Mouse (Mus musculus): ENCODE data around the gene Mdm2. TPM values are rescaled to one million over a fixed set of nuclear protein-coding genes. Genes with fewer than 3 reads are reported as not detected.
"Not testable (repeated sequence)": the region's sequence is repeated elsewhere in the genome, so short reads cannot be mapped to it uniquely, and the experiment has no call there.

The Mdm2 gene
- 51.2 and 51.7 TPM in 2 replicates for polyA plus RNA-seq (2015; fragmentation: Nextera tagmentation; extraction: Ambion mirVana)

DNA sequence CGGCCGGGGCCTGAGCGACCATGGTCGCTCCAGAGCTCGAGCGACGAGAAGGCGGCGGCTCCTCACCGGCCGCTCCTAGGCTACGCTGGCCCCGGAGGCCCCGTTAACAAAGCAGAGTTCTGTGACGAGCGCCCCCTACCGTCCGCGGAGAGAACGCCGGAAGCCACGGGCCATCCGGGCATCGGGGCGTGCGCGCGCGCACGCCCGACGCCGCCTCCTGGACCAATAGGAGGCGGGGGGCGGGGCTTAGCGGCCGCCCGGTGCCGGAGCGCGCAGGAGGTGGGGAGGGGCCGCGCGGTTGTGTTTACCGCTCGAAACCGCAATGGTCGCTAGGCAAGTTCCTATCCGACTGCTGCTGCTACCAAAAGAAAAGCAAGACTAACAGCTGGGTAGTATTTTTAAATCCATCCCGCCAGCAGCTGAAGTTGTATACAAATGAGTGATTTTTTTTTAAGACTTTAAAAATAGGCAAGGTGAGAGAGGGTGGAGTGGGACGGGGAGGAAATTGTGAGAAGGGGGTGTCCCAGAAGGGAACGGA is at the start of gene Mdm2:
Gene Mdm2, minus strand, starts transcription at position 155 of the 538 bp plus-strand sequence.
- H3K4me2 ChIP-seq (ENCODE audit: low read depth, low read length) = peak within 1 kb of the TSS; percentile 74
- peaks cover 15% of the 10 kb centered on the region; the same call in 1 of the 2 replicates for H3K36me3 ChIP-seq (ENCODE audit: control insufficient read depth, insufficient read depth, low read length)
- H3K4me3 ChIP-seq (ENCODE audit: low read length) = peak within 1 kb of the TSS; percentile 99
- WGBS = under 1% methylated on average over 51 of the region's 52 CpGs
- peak within 1 kb of the TSS; percentile 100 for H3K9ac ChIP-seq (ENCODE audit: low read length)
- ATAC-seq (ENCODE audit: low read depth) = peak; percentile 89
- peak within 1 kb of the TSS; percentile 98 for H3K27ac ChIP-seq (ENCODE audit: low read length)
- H3K27me3 ChIP-seq (ENCODE audit: control insufficient read depth, insufficient read depth, low read depth, low read length) = no peaks in the 10 kb centered on the region
- H3K4me1 ChIP-seq (replicated peaks; ENCODE audit: control insufficient read depth, insufficient read depth, low read length) = peaks cover 16% of the 10 kb centered on the region
- H3K9me3 ChIP-seq (ENCODE audit: control insufficient read depth, low read length) = no peaks in the 10 kb centered on the region

DNA sequence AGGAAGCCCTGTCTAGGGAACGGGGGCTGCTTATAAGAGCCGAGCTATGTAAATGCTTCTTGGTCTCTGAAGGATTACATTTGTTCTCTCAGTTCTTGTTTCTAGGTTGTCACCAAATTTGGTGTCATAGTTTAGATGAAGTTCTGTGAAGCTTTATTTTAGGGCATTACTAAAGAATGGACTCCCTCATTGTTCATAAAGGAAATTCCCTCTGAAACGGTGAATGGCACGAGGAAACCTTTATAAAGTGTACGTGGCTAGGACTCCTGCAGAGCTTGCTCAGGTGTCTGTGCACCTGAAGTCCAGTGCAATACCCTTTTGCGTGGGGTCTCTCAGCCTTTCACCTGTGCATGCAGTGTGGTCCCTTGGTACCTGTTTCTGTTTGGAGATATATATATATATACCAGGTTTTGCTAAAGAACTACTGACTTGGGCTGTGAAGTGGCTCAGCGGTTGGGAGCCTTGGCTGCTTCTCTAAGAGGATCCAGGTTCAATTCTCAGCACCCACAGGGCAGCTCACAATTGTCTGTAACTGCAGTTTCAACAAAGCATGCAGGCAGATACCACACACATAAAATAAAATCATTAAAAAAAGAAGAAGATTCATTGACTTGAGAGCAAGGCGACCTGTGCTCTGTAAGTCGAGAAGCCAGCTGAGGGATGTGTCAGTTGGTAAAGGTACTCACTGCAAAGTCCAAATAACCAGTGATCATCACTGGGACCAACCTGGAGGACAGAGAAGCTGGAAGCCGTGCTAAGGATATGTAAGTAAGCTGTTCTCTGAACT is 49.5 kb upstream of the Mdm2 start:
- Histone ChIP-seq H3K9ac (ENCODE audit: low read length) (no peak overlapping the region), H3K27me3 (ENCODE audit: control insufficient read depth, insufficient read depth, low read depth, low read length) (no peaks in the 10 kb centered on the region), H3K4me1 (replicated peaks; ENCODE audit: control insufficient read depth, insufficient read depth, low read length) (no peaks in the 10 kb centered on the region), H3K4me3 (ENCODE audit: low read length) (no peak overlapping the region), H3K4me2 (ENCODE audit: low read depth, low read length) (no peak overlapping the region), H3K9me3 (ENCODE audit: control insufficient read depth, low read length) (no peaks in the 10 kb centered on the region), H3K36me3 (ENCODE audit: control insufficient read depth, insufficient read depth, low read length) (peaks cover 70% of the 10 kb centered on the region), H3K27ac (ENCODE audit: low read length) (no peak overlapping the region)
- no peak for ATAC-seq (ENCODE audit: low read depth)
- 92% methylated on average over 10 of the region's 10 CpGs for WGBS

DNA sequence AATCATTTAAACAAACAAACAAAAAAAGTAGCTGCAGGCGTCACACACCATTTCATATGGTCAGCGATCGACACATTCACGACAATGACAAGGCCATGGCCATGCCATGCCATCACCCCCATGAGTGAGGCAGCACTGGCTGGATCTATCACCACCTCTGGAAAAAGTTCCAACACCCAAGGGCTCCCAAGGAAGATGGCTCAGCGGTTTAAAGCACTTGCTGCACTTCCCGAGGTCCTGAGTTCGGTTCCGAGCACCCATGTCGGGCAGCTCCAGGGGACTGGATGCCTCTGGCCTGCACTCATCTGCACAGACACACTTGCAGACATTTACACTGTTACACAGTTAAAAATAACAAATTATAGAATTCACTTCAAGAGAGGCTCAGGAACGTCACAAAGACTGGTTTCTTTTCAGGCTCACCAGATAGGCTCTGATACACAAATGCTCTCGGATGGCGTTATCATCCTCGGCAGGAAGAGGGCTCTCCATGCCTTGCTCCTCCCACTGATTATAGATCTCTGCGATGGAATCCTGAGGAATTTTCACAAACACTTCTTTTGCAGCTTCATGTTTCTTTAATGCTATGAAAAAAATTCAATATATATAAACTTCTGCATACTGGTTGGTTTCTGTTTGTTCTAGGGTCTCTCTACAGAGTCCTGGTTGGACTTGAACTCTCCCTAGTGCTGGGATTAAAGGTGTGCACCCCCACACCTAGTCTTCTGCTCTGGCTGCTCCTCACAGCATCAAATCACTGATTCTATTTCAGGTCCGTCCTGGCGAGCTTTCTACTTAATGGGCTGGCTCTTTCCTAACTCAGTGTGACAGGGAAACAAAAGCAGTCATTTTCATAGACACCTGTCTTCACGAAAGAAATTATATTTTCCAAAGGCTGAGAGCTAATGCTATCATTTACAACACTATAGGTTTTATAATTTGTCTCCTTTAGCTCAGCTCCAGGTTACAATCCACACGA is 48.5 kb upstream of the Mdm2 start:
- Histone ChIP-seq H3K27me3 (ENCODE audit: control insufficient read depth, insufficient read depth, low read depth, low read length) (no peaks in the 10 kb centered on the region), H3K4me2 (ENCODE audit: low read depth, low read length) (no peak overlapping the region), H3K9me3 (ENCODE audit: control insufficient read depth, low read length) (no peaks in the 10 kb centered on the region), H3K4me3 (ENCODE audit: low read length) (no peak overlapping the region), H3K4me1 (replicated peaks; ENCODE audit: control insufficient read depth, insufficient read depth, low read length) (no peaks in the 10 kb centered on the region), H3K36me3 (ENCODE audit: control insufficient read depth, insufficient read depth, low read length) (peaks cover 68% of the 10 kb centered on the region), H3K27ac (ENCODE audit: low read length) (no peak overlapping the region), H3K9ac (ENCODE audit: low read length) (no peak overlapping the region)
- WGBS = 84% methylated on average over 18 of the region's 18 CpGs
- no peak for ATAC-seq (ENCODE audit: low read depth)

DNA sequence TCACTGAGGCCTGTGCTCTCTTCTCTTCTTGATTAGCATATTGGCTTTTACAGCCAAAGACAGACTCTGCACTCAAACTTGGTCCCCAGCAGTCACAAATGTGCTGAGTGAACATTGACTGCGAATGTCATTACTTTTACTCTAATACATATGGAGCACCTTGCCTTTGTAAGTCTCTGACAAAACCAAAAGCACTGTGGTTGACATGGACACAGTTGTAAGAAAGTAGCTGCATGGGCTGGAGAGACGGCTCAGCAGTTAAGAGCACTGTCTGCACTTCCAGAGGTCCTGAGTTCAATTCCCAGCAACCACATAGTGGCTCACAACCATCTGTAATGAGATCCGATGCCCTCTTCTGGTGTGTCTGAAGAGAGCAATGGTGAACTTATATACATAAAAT is 47.8 kb upstream of the Mdm2 start:
- H3K4me1 ChIP-seq (replicated peaks; ENCODE audit: control insufficient read depth, insufficient read depth, low read length) = not testable (repeated sequence)

DNA sequence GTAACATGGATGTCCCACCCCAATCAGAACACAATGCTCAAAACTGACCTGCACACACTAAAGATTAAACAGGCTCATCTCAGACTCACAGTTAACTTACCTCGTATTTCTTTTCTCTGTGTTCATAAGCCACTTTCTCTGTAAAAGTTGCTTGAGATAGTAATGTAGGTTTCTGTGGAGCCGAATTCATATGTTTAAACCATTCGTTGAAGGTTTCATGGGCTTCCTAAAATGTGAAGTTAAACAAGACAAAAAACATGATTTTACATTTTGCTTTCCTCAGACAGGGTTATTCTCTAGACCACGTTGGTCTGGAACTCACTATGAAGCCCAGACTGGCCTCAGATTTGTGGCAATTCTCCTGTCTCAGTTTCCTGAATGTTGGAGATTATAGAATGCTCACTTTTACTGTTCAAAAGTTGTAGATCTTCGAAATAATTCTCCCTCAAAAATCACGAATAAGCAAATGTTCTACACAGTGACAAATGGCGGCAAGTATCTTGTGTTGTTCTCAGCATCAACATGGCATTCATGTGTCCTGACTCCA is 47.3 kb upstream of the Mdm2 start:
- no peaks in the 10 kb centered on the region for H3K27me3 ChIP-seq (ENCODE audit: control insufficient read depth, insufficient read depth, low read depth, low read length)
- no peak for ATAC-seq (ENCODE audit: low read depth)
- H3K9ac ChIP-seq (ENCODE audit: low read length) = no peak overlapping the region
- no peak overlapping the region for H3K27ac ChIP-seq (ENCODE audit: low read length)
- 93% methylated on average over 7 of the region's 7 CpGs for WGBS
- no peaks in the 10 kb centered on the region for H3K4me1 ChIP-seq (replicated peaks; ENCODE audit: control insufficient read depth, insufficient read depth, low read length)
- no peak overlapping the region for H3K4me2 ChIP-seq (ENCODE audit: low read depth, low read length)
- no peak overlapping the region for H3K4me3 ChIP-seq (ENCODE audit: low read length)
- peaks cover 65% of the 10 kb centered on the region for H3K36me3 ChIP-seq (ENCODE audit: control insufficient read depth, insufficient read depth, low read length)
- no peaks in the 10 kb centered on the region for H3K9me3 ChIP-seq (ENCODE audit: control insufficient read depth, low read length)

More for the DNA sequence above, 47.8 kb upstream of the Mdm2 start:
- not testable (repeated sequence) for ATAC-seq (ENCODE audit: low read depth); H3K9me3 ChIP-seq (ENCODE audit: control insufficient read depth, low read length); H3K4me3 ChIP-seq (ENCODE audit: low read length); H3K27ac ChIP-seq (ENCODE audit: low read length); H3K9ac ChIP-seq (ENCODE audit: low read length); H3K27me3 ChIP-seq (ENCODE audit: control insufficient read depth, insufficient read depth, low read depth, low read length); H3K4me2 ChIP-seq (ENCODE audit: low read depth, low read length)
- H3K36me3 ChIP-seq (ENCODE audit: control insufficient read depth, insufficient read depth, low read length) = peaks cover 66% of the 10 kb centered on the region
- 98% methylated on average over 3 of the region's 3 CpGs for WGBS

DNA sequence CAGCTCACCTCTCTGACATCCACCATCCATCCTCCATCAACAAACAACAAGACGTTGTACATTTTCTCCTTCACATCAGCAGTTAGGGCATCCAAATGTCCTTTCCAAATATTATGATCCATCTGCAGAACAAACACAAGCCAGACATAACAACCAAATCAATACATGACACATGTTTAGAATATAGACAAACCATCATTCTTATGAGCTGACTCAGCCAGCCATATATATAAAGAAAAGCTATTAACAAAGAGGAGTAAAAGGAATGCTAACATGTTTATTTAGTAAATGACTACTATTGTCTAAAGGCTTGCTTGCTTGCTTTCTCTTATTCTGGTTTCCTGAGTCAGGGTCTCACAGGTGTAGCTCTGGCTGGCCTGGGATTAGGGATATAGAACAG is 46.7 kb upstream of the Mdm2 start:
- ATAC-seq (ENCODE audit: low read depth) = no peak
- no peak overlapping the region for H3K4me3 ChIP-seq (ENCODE audit: low read length)
- WGBS = 74% methylated on average over 1 of the region's 1 CpGs
- peaks cover 63% of the 10 kb centered on the region for H3K36me3 ChIP-seq (ENCODE audit: control insufficient read depth, insufficient read depth, low read length)
- no peak overlapping the region for H3K4me2 ChIP-seq (ENCODE audit: low read depth, low read length)
- H3K27ac ChIP-seq (ENCODE audit: low read length) = no peak overlapping the region
- H3K4me1 ChIP-seq (replicated peaks; ENCODE audit: control insufficient read depth, insufficient read depth, low read length) = no peaks in the 10 kb centered on the region
- no peaks in the 10 kb centered on the region for H3K9me3 ChIP-seq (ENCODE audit: control insufficient read depth, low read length)
- no peak overlapping the region for H3K9ac ChIP-seq (ENCODE audit: low read length)
- no peaks in the 10 kb centered on the region for H3K27me3 ChIP-seq (ENCODE audit: control insufficient read depth, insufficient read depth, low read depth, low read length)

DNA sequence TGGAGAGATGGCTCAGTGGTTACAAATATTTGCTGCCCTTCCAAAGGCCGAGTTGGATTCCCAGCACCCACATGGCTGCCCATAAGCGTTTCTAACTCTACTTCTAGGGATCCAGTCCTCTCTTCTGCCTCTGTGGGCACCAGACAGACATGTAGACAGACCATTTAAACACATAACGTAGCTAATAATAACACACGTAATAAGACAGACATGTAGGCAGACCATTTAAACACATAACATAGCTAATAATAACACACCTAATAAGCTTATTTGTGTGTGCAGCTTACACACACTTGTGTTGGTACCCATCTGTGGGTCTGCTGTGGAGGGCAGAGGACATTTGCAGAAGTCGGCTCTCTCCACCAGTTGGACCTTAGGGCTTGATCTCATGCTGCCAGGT is 46.2 kb upstream of the Mdm2 start:
- WGBS = 91% methylated on average over 5 of the region's 5 CpGs
- no peak overlapping the region for H3K27ac ChIP-seq (ENCODE audit: low read length)
- no peak overlapping the region for H3K4me3 ChIP-seq (ENCODE audit: low read length)
- H3K9me3 ChIP-seq (ENCODE audit: control insufficient read depth, low read length) = no peaks in the 10 kb centered on the region
- no peaks in the 10 kb centered on the region for H3K4me1 ChIP-seq (replicated peaks; ENCODE audit: control insufficient read depth, insufficient read depth, low read length)
- H3K27me3 ChIP-seq (ENCODE audit: control insufficient read depth, insufficient read depth, low read depth, low read length) = no peaks in the 10 kb centered on the region
- H3K9ac ChIP-seq (ENCODE audit: low read length) = no peak overlapping the region
- H3K4me2 ChIP-seq (ENCODE audit: low read depth, low read length) = no peak overlapping the region
- no peak for ATAC-seq (ENCODE audit: low read depth)
- H3K36me3 ChIP-seq (ENCODE audit: control insufficient read depth, insufficient read depth, low read length) = peaks cover 65% of the 10 kb centered on the region

DNA sequence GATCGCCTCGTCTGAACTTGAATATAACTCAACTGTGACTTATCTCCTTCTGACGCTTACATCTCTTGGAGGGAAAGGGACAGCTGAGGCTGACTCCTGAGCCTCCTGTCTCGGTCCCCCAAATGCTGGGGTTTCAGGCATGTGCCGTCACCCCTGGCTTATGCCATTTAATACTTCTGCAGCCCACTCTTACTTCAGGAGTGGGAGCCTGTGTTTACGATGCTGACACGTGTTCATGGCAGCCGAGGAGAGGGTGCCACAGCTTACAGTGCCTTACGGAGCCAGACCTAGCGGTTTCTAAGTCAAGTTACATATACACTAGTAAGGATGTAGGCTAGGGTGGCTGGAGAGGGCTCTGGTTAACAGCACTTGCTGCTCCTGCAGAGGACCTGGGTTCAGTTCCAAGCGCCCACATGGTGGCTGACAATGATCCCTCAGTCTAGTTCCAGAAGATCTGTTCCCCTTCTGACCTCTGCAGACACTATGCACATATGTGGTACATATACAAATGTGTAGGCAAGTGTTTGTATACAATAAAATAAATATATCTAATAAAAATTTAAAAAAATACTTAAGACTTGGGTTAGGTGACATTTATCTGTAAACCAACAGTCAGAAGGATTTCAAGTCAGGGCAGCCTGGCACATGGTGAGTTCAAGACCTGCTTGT is 45.4 kb upstream of the Mdm2 start:
- ATAC-seq (ENCODE audit: low read depth) = no peak
- Histone ChIP-seq H3K4me3 (ENCODE audit: low read length) (no peak overlapping the region), H3K27ac (ENCODE audit: low read length) (no peak overlapping the region), H3K4me2 (ENCODE audit: low read depth, low read length) (no peak overlapping the region), H3K4me1 (replicated peaks; ENCODE audit: control insufficient read depth, insufficient read depth, low read length) (no peaks in the 10 kb centered on the region), H3K9ac (ENCODE audit: low read length) (no peak overlapping the region), H3K36me3 (ENCODE audit: control insufficient read depth, insufficient read depth, low read length) (peaks cover 65% of the 10 kb centered on the region), H3K27me3 (ENCODE audit: control insufficient read depth, insufficient read depth, low read depth, low read length) (no peaks in the 10 kb centered on the region), H3K9me3 (ENCODE audit: control insufficient read depth, low read length) (no peaks in the 10 kb centered on the region)
- WGBS = 91% methylated on average over 11 of the region's 11 CpGs

Measured in lung, embryonic 16.5 days (tissue).